Mouse (Mus musculus): ENCODE measurements around the gene Adcy5. TPM values are rescaled to one million over a fixed set of nuclear protein-coding genes. Genes with fewer than 3 reads are reported as not detected.

The Adcy5 gene
- polyA plus RNA-seq, 1 experiment from 2014 or later: 2.8 TPM

GRCm38 (mm10) chr16:35139416-35139815 lies 15.3 kb upstream of the Adcy5 start:
- no peaks in the 10 kb centered on the region for H3K9me3 ChIP-seq
- ATAC-seq (ENCODE audit: low FRiP score): no peak
- no peaks in the 10 kb centered on the region for H3K27me3 ChIP-seq
- 46% methylated on average over 6 of the region's 6 CpGs for WGBS
- H3K9ac ChIP-seq: no peak overlapping the region
- H3K4me2 ChIP-seq: no peak overlapping the region
- H3K4me1 ChIP-seq: peaks cover 20% of the 10 kb centered on the region
- H3K36me3 ChIP-seq (replicated peaks): no peaks in the 10 kb centered on the region
- H3K4me3 ChIP-seq (replicated peaks): no peak overlapping the region
- peak overlapping the region; percentile 42; the same call in 1 of the 2 replicates for H3K27ac ChIP-seq

GRCm38 (mm10) chr16:35139873-35140619 lies 14.6 kb upstream of the Adcy5 start:
- no peak overlapping the region for H3K9ac ChIP-seq

GRCm38 (mm10) chr16:35140620-35140975 lies 14.1 kb upstream of the Adcy5 start:
- no peak overlapping the region for H3K9ac ChIP-seq
- H3K36me3 ChIP-seq (replicated peaks): no peaks in the 10 kb centered on the region
- H3K27ac ChIP-seq: peak overlapping the region; percentile 78; the same call in 1 of the 2 replicates
- no peak overlapping the region for H3K4me3 ChIP-seq (replicated peaks)
- peaks cover 20% of the 10 kb centered on the region for H3K4me1 ChIP-seq
- H3K27me3 ChIP-seq: no peaks in the 10 kb centered on the region
- H3K4me2 ChIP-seq: peak overlapping the region; percentile 36
- H3K9me3 ChIP-seq: no peaks in the 10 kb centered on the region
- no peak for ATAC-seq (ENCODE audit: low FRiP score)
- 22% methylated on average over 9 of the region's 9 CpGs for WGBS

More at GRCm38 (mm10) chr16:35139873-35140619, 14.6 kb upstream of the Adcy5 start:
- ATAC-seq (ENCODE audit: low FRiP score): peak; percentile 60; the same call in 1 of the 2 replicates
- no peak overlapping the region for H3K4me3 ChIP-seq (replicated peaks)
- H3K27me3 ChIP-seq: no peaks in the 10 kb centered on the region
- H3K27ac ChIP-seq: peak overlapping the region; percentile 78
- peaks cover 20% of the 10 kb centered on the region for H3K4me1 ChIP-seq
- H3K9me3 ChIP-seq: no peaks in the 10 kb centered on the region
- 17% methylated on average over 11 of the region's 11 CpGs for WGBS
- peak overlapping the region; percentile 36 for H3K4me2 ChIP-seq
- H3K36me3 ChIP-seq (replicated peaks): no peaks in the 10 kb centered on the region

DNA sequence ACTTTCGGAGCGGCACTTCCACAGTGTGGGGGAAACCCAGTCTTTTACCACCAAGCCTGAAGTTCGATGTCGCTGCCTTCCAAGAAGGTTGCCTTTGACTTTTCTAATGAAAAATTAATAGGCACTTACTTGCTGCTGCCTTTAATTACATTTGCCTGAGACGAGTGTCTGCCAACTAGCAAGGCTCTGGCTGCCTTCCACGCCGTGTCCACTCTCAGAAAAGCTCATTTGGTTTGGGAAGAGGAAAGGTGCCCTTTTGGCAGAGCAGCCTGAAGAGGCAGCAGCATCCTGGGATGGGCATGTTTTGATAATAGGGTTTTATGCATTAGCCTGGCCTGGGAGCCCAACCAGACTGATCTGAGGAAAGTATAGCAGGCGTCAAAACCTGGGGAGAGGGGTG lies 12.8 kb upstream of the Adcy5 start:
- H3K36me3 ChIP-seq (replicated peaks): no peaks in the 10 kb centered on the region
- 81% methylated on average over 8 of the region's 8 CpGs for WGBS

GRCm38 (mm10) chr16:35146153-35146552 lies 8.5 kb upstream of the Adcy5 start:
- WGBS: 7% methylated on average over 4 of the region's 4 CpGs
- no peak overlapping the region for H3K4me3 ChIP-seq (replicated peaks)
- H3K9ac ChIP-seq: no peak overlapping the region
- no peaks in the 10 kb centered on the region for H3K36me3 ChIP-seq (replicated peaks)
- H3K27me3 ChIP-seq: peaks cover 8% of the 10 kb centered on the region
- no peaks in the 10 kb centered on the region for H3K4me1 ChIP-seq
- no peak overlapping the region for H3K4me2 ChIP-seq
- H3K9me3 ChIP-seq: no peaks in the 10 kb centered on the region
- ATAC-seq (ENCODE audit: low FRiP score): no peak
- no peak overlapping the region for H3K27ac ChIP-seq

More for the DNA sequence above, 12.8 kb upstream of the Adcy5 start:
- Histone ChIP-seq H3K4me2 (no peak overlapping the region), H3K27ac (no peak overlapping the region), H3K4me1 (peaks cover 20% of the 10 kb centered on the region), H3K27me3 (no peaks in the 10 kb centered on the region), H3K4me3 (replicated peaks) (no peak overlapping the region), H3K9me3 (no peaks in the 10 kb centered on the region), H3K9ac (no peak overlapping the region)
- no peak for ATAC-seq (ENCODE audit: low FRiP score)

DNA sequence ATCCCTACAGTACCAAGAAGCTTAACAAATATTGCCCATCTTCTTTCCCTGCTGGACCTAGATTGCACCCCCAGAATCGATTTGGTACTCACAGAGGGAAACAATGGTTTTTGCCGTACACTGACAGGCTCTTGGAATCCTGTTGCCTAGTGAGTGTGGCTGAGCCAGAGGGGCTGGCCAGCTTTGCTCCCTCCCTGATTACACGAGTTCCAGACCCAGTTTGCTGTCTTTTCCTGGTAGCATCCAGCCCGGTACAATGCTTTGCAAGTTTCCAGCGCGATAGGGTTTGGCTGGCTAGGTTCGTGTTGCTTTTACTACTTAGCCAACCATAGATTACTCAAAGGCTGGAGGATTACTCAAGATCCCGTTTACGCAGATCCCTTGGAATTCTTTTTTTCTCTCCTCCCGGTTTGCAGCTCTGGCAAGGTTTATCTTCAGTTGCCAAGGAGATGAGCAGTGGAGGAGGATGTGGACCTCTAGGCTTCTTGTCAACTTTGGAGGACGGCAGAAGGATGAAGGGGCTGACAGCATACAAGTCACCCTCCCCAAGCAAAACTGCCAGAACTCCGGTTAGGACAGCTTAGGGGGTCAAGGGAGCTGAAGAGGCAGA lies 1.4 kb upstream of the Adcy5 start:
- H3K4me3 ChIP-seq (replicated peaks): no peak overlapping the region; the same call in 1 of the 2 replicates
- H3K9me3 ChIP-seq: no peaks in the 10 kb centered on the region
- no peak for ATAC-seq (ENCODE audit: low FRiP score)
- H3K4me1 ChIP-seq: peaks cover 34% of the 10 kb centered on the region
- H3K9ac ChIP-seq: no peak overlapping the region
- WGBS: 3% methylated on average over 12 of the region's 12 CpGs
- no peaks in the 10 kb centered on the region for H3K36me3 ChIP-seq (replicated peaks)
- H3K4me2 ChIP-seq: no peak overlapping the region; the same call in 1 of the 2 replicates
- H3K27ac ChIP-seq: no peak overlapping the region
- peaks cover 65% of the 10 kb centered on the region for H3K27me3 ChIP-seq

- no peaks in the 10 kb centered on the region for H3K36me3 ChIP-seq (replicated peaks)
- peaks cover 34% of the 10 kb centered on the region for H3K4me1 ChIP-seq
- H3K9ac ChIP-seq: peak overlapping the region; percentile 80
- peak overlapping the region; percentile 73 for H3K4me3 ChIP-seq (replicated peaks)
- peak overlapping the region; percentile 98 for H3K4me2 ChIP-seq
- peak overlapping the region; percentile 78; the same call in 1 of the 2 replicates for H3K27ac ChIP-seq
- under 1% methylated on average over 29 of the region's 29 CpGs for WGBS
- H3K9me3 ChIP-seq: no peaks in the 10 kb centered on the region
- peak; percentile 76 for ATAC-seq (ENCODE audit: low FRiP score)
- H3K27me3 ChIP-seq: peaks cover 67% of the 10 kb centered on the region
These were observed 434 bp upstream of the Adcy5 start for GRCm38 (mm10) chr16:35154245-35154640.

GRCm38 (mm10) chr16:35155391-35156305 lies 971 bp downstream of the Adcy5 start:
- Histone ChIP-seq H3K4me2 (peak overlapping the region; percentile 98), H3K36me3 (replicated peaks) (no peaks in the 10 kb centered on the region), H3K9me3 (no peaks in the 10 kb centered on the region), H3K4me1 (peaks cover 47% of the 10 kb centered on the region), H3K9ac (peak overlapping the region; percentile 80), H3K4me3 (replicated peaks) (peak overlapping the region; percentile 73), H3K27me3 (peaks cover 64% of the 10 kb centered on the region), H3K27ac (peak overlapping the region; percentile 78)
- ATAC-seq (ENCODE audit: low FRiP score): peak; percentile 37
- 2% methylated on average over 73 of the region's 87 CpGs for WGBS

DNA sequence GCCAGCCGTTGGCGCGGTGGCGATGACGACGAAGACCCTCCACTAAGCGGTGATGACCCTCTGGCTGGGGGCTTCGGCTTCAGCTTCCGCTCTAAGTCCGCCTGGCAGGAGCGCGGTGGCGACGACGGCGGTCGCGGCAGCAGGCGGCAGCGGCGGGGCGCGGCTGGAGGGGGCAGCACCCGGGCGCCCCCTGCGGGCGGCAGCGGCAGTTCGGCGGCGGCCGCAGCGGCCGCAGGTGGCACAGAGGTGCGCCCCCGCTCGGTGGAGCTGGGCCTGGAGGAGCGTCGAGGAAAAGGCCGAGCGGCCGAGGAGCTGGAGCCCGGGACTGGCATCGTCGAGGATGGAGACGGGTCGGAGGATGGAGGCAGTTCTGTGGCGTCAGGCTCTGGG lies 1.6 kb downstream of the Adcy5 start:
- H3K9ac ChIP-seq: peak overlapping the region; percentile 80; the same call in 1 of the 2 replicates
- H3K4me3 ChIP-seq (replicated peaks): peak overlapping the region; percentile 73
- no peak for ATAC-seq (ENCODE audit: low FRiP score)
- H3K27ac ChIP-seq: no peak overlapping the region
- H3K4me1 ChIP-seq: peaks cover 52% of the 10 kb centered on the region
- no peaks in the 10 kb centered on the region for H3K36me3 ChIP-seq (replicated peaks)
- WGBS: 3% methylated on average over 47 of the region's 48 CpGs
- H3K9me3 ChIP-seq: no peaks in the 10 kb centered on the region
- peaks cover 58% of the 10 kb centered on the region for H3K27me3 ChIP-seq
- peak overlapping the region; percentile 98 for H3K4me2 ChIP-seq

GRCm38 (mm10) chr16:35156832-35157231 lies 2.2 kb downstream of the Adcy5 start:
- H3K9ac ChIP-seq: no peak overlapping the region
- peak overlapping the region; percentile 98 for H3K4me2 ChIP-seq
- H3K4me3 ChIP-seq (replicated peaks): peak overlapping the region; percentile 73
- no peaks in the 10 kb centered on the region for H3K9me3 ChIP-seq
- peaks cover 53% of the 10 kb centered on the region for H3K27me3 ChIP-seq
- no peak for ATAC-seq (ENCODE audit: low FRiP score)
- H3K36me3 ChIP-seq (replicated peaks): no peaks in the 10 kb centered on the region
- peaks cover 55% of the 10 kb centered on the region for H3K4me1 ChIP-seq
- WGBS: 80% methylated on average over 21 of the region's 21 CpGs
- H3K27ac ChIP-seq: no peak overlapping the region

- Histone ChIP-seq H3K4me3 (replicated peaks) (no peak overlapping the region), H3K9ac (no peak overlapping the region), H3K9me3 (no peaks in the 10 kb centered on the region), H3K27me3 (peaks cover 31% of the 10 kb centered on the region), H3K27ac (no peak overlapping the region), H3K36me3 (replicated peaks) (no peaks in the 10 kb centered on the region), H3K4me2 (0 out of 2 replicates have a peak overlapping the region, but pooled peaks have one; percentile 1), H3K4me1 (peaks cover 50% of the 10 kb centered on the region)
- ATAC-seq (ENCODE audit: low FRiP score): no peak
- 72% methylated on average over 8 of the region's 8 CpGs for WGBS
These were observed 4.9 kb downstream of the Adcy5 start for GRCm38 (mm10) chr16:35159532-35159931.

DNA sequence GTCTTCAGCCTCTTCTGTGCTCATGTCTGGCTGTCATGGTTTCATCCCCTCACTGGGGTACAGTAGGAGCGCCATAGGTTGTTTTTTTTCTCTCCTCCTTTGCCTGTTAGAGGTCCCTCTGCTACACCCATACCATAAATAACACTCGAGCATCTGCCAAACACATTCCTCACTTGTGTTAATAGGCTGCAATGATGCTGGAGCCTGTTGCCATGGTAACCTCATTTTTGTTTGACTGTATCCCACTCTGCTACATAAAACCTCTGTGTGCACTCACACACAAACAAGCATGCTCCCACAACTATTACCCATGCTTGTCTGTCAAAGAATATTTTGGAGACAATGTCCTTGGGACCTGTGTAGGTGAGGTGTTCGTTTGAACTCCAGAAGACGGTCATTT lies 5.3 kb downstream of the Adcy5 start:
- H3K9me3 ChIP-seq: no peaks in the 10 kb centered on the region
- 0 out of 2 replicates have a peak overlapping the region, but pooled peaks have one; percentile 31 for H3K27ac ChIP-seq
- peaks cover 31% of the 10 kb centered on the region for H3K27me3 ChIP-seq
- no peak overlapping the region for H3K4me3 ChIP-seq (replicated peaks)
- no peak for ATAC-seq (ENCODE audit: low FRiP score)
- H3K9ac ChIP-seq: no peak overlapping the region
- no peaks in the 10 kb centered on the region for H3K36me3 ChIP-seq (replicated peaks)
- WGBS: 74% methylated on average over 4 of the region's 4 CpGs
- H3K4me2 ChIP-seq: 0 out of 2 replicates have a peak overlapping the region, but pooled peaks have one; percentile 1
- H3K4me1 ChIP-seq: peaks cover 55% of the 10 kb centered on the region

All from forebrain, embryonic 12.5 days (tissue).